Mouse (Mus musculus) myocyte (in vitro differentiated cells): ENCODE data around the gene Ccdc88a.

Source experiments
- E2F4 ChIP-seq: IDR thresholded peaks from one replicate; pipeline ENCODE4 v1.6.1; 2011; ENCODE audit warnings: mild to moderate bottlenecking, control low read depth, moderate library complexity; ENCODE audit not compliant: insufficient read depth
- MAX ChIP-seq: IDR thresholded peaks from one replicate; pipeline ENCODE4 v1.6.1; 2011; ENCODE audit warnings: low read depth, mild to moderate bottlenecking, control low read depth
- MYOD1 ChIP-seq, 3 experiments: IDR thresholded peaks; one replicate each; pipeline ENCODE4 v1.6.1; 2011; ENCODE audit warnings: control low read depth in 2 of 3, low read depth in 2 of 3, mild to moderate bottlenecking in 2 of 3, moderate library complexity in 1 of 3; ENCODE audit not compliant: insufficient read length in 2 of 3, control insufficient read depth in 1 of 3
- POLR2A ChIP-seq: IDR thresholded peaks from one replicate; pipeline ENCODE4 v1.6.1; 2011; ENCODE audit warnings: low read depth, mild to moderate bottlenecking, control low read depth, moderate library complexity; ENCODE audit not compliant: insufficient read length
- TCF12 ChIP-seq: IDR thresholded peaks from one replicate; pipeline ENCODE4 v1.6.1; 2011; ENCODE audit warnings: mild to moderate bottlenecking, control low read depth; ENCODE audit not compliant: poor library complexity, insufficient read depth, severe bottlenecking
- TCF3 ChIP-seq: IDR thresholded peaks from one replicate; pipeline ENCODE4 v1.6.1; 2011; ENCODE audit warnings: low read depth, control low read depth; ENCODE audit not compliant: insufficient read length

DNA sequence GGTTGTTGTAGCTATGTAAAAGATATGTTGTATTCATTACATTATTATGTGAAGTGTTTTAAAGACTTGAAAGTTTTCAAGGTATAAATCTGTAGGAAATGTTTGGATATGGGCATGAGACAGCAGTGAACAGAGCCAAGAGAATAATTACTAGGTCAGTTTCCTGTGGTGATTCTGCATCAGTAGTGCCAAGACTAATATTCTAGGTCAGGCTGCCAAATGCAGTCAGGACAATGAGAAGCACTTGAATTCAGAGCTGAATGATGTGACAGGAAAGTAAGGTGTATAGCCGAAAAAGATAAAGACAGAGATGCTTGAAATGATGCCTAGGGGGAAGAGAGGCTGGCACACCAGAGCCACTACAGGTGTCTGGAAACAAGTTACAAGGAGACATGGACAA lies 21.2 kb upstream of the Ccdc88a start:
- TF ChIP-seq MAX (no peak), POLR2A (no peak), TCF12 (no peak), MYOD1 (IDR thresholded peaks at IDR 0.05; ENCODE audit: control insufficient read depth in 1 of 3, insufficient read length in 2 of 3, low read depth in 2 of 3) (no peak), TCF3 (no peak), E2F4 (no peak)
